Mouse (Mus musculus): ENCODE results near the gene Ccnd2. TPM values are rescaled to one million over a fixed set of nuclear protein-coding genes. Genes with fewer than 3 reads are reported as not detected.

Ccnd2 gene
- polyA plus RNA-seq, 1 experiment from 2014 or later: 46.1 TPM

GRCm38 (mm10) chr6:127142154-127143123 is 9.6 kb downstream of the Ccnd2 start:
- Histone ChIP-seq H3K27me3 (ENCODE audit: control insufficient read depth, insufficient read depth, low read depth, low read length) (no peaks in the 10 kb centered on the region), H3K36me3 (ENCODE audit: control insufficient read depth, insufficient read depth) (no peaks in the 10 kb centered on the region), H3K4me1 (ENCODE audit: control insufficient read depth, low read depth, low read length) (peaks cover 13% of the 10 kb centered on the region; the same call in 1 of the 2 replicates), H3K4me3 (ENCODE audit: low read depth, low read length) (no peak overlapping the region; the same call in 1 of the 2 replicates), H3K9ac (ENCODE audit: low read depth, low read length) (no peak overlapping the region), H3K4me2 (ENCODE audit: low read depth, low read length) (peak overlapping the region; percentile 19; the same call in 1 of the 2 replicates), H3K27ac (ENCODE audit: low read length) (no peak overlapping the region), H3K9me3 (replicated peaks; ENCODE audit: control insufficient read depth, low read length) (no peaks in the 10 kb centered on the region)
- 11% methylated on average over 9 of the region's 10 CpGs for WGBS (ENCODE audit: insufficient replicate concordance)
- peak; percentile 56 for ATAC-seq (ENCODE audit: low read depth)

GRCm38 (mm10) chr6:127138962-127139361 is 13.0 kb downstream of the Ccnd2 start:
- 79% methylated on average over 11 of the region's 11 CpGs for WGBS (ENCODE audit: insufficient replicate concordance)
- H3K4me2 ChIP-seq (ENCODE audit: low read depth, low read length): no peak overlapping the region
- no peak overlapping the region for H3K9ac ChIP-seq (ENCODE audit: low read depth, low read length)
- no peaks in the 10 kb centered on the region for H3K9me3 ChIP-seq (replicated peaks; ENCODE audit: control insufficient read depth, low read length)
- no peak overlapping the region for H3K4me3 ChIP-seq (ENCODE audit: low read depth, low read length)
- H3K27me3 ChIP-seq (ENCODE audit: control insufficient read depth, insufficient read depth, low read depth, low read length): no peaks in the 10 kb centered on the region
- no peak for ATAC-seq (ENCODE audit: low read depth)
- H3K27ac ChIP-seq (ENCODE audit: low read length): no peak overlapping the region
- H3K36me3 ChIP-seq (ENCODE audit: control insufficient read depth, insufficient read depth): no peaks in the 10 kb centered on the region
- H3K4me1 ChIP-seq (ENCODE audit: control insufficient read depth, low read depth, low read length): peaks cover 5% of the 10 kb centered on the region; the same call in 1 of the 2 replicates

GRCm38 (mm10) chr6:127133433-127134245 is 18.4 kb downstream of the Ccnd2 start:
- Histone ChIP-seq H3K4me2 (ENCODE audit: low read depth, low read length) (no peak overlapping the region), H3K36me3 (ENCODE audit: control insufficient read depth, insufficient read depth) (no peaks in the 10 kb centered on the region), H3K9me3 (replicated peaks; ENCODE audit: control insufficient read depth, low read length) (no peaks in the 10 kb centered on the region), H3K9ac (ENCODE audit: low read depth, low read length) (no peak overlapping the region), H3K4me1 (ENCODE audit: control insufficient read depth, low read depth, low read length) (no peaks in the 10 kb centered on the region), H3K27ac (ENCODE audit: low read length) (no peak overlapping the region), H3K27me3 (ENCODE audit: control insufficient read depth, insufficient read depth, low read depth, low read length) (no peaks in the 10 kb centered on the region), H3K4me3 (ENCODE audit: low read depth, low read length) (no peak overlapping the region)
- 70% methylated on average over 16 of the region's 16 CpGs for WGBS (ENCODE audit: insufficient replicate concordance)
- ATAC-seq (ENCODE audit: low read depth): no peak

- no peak for ATAC-seq (ENCODE audit: low read depth)
- Histone ChIP-seq H3K27ac (ENCODE audit: low read length) (no peak overlapping the region), H3K36me3 (ENCODE audit: control insufficient read depth, insufficient read depth) (no peaks in the 10 kb centered on the region), H3K27me3 (ENCODE audit: control insufficient read depth, insufficient read depth, low read depth, low read length) (no peaks in the 10 kb centered on the region), H3K4me3 (ENCODE audit: low read depth, low read length) (no peak overlapping the region), H3K9me3 (replicated peaks; ENCODE audit: control insufficient read depth, low read length) (no peaks in the 10 kb centered on the region), H3K4me2 (ENCODE audit: low read depth, low read length) (no peak overlapping the region), H3K9ac (ENCODE audit: low read depth, low read length) (no peak overlapping the region), H3K4me1 (ENCODE audit: control insufficient read depth, low read depth, low read length) (no peaks in the 10 kb centered on the region)
- 61% methylated on average over 3 of the region's 3 CpGs for WGBS (ENCODE audit: insufficient replicate concordance)
Observed at GRCm38 (mm10) chr6:127132719-127133118, 19.3 kb downstream of the Ccnd2 start.

GRCm38 (mm10) chr6:127131946-127132345 is 20.0 kb downstream of the Ccnd2 start:
- no peaks in the 10 kb centered on the region for H3K9me3 ChIP-seq (replicated peaks; ENCODE audit: control insufficient read depth, low read length)

GRCm38 (mm10) chr6:127130377-127130776 is 21.6 kb downstream of the Ccnd2 start:
- H3K27me3 ChIP-seq (ENCODE audit: control insufficient read depth, insufficient read depth, low read depth, low read length): no peaks in the 10 kb centered on the region
- H3K36me3 ChIP-seq (ENCODE audit: control insufficient read depth, insufficient read depth): no peaks in the 10 kb centered on the region
- no peak overlapping the region for H3K4me2 ChIP-seq (ENCODE audit: low read depth, low read length)
- H3K9me3 ChIP-seq (replicated peaks; ENCODE audit: control insufficient read depth, low read length): no peaks in the 10 kb centered on the region
- H3K27ac ChIP-seq (ENCODE audit: low read length): no peak overlapping the region
- no peaks in the 10 kb centered on the region for H3K4me1 ChIP-seq (ENCODE audit: control insufficient read depth, low read depth, low read length)
- no peak overlapping the region for H3K4me3 ChIP-seq (ENCODE audit: low read depth, low read length)
- no peak overlapping the region for H3K9ac ChIP-seq (ENCODE audit: low read depth, low read length)
- no peak for ATAC-seq (ENCODE audit: low read depth)
- 84% methylated on average over 13 of the region's 13 CpGs for WGBS (ENCODE audit: insufficient replicate concordance)

More at GRCm38 (mm10) chr6:127131946-127132345, 20.0 kb downstream of the Ccnd2 start:
- ATAC-seq (ENCODE audit: low read depth): no peak
- Histone ChIP-seq H3K4me1 (ENCODE audit: control insufficient read depth, low read depth, low read length) (no peaks in the 10 kb centered on the region), H3K36me3 (ENCODE audit: control insufficient read depth, insufficient read depth) (no peaks in the 10 kb centered on the region), H3K27ac (ENCODE audit: low read length) (no peak overlapping the region), H3K27me3 (ENCODE audit: control insufficient read depth, insufficient read depth, low read depth, low read length) (no peaks in the 10 kb centered on the region), H3K4me2 (ENCODE audit: low read depth, low read length) (no peak overlapping the region), H3K4me3 (ENCODE audit: low read depth, low read length) (no peak overlapping the region), H3K9ac (ENCODE audit: low read depth, low read length) (no peak overlapping the region)
- 64% methylated on average over 3 of the region's 3 CpGs for WGBS (ENCODE audit: insufficient replicate concordance)

- H3K27me3 ChIP-seq (ENCODE audit: control insufficient read depth, insufficient read depth, low read depth, low read length): no peaks in the 10 kb centered on the region
- H3K4me3 ChIP-seq (ENCODE audit: low read depth, low read length): no peak overlapping the region
- 80% methylated on average over 14 of the region's 14 CpGs for WGBS (ENCODE audit: insufficient replicate concordance)
- no peaks in the 10 kb centered on the region for H3K4me1 ChIP-seq (ENCODE audit: control insufficient read depth, low read depth, low read length)
- no peaks in the 10 kb centered on the region for H3K9me3 ChIP-seq (replicated peaks; ENCODE audit: control insufficient read depth, low read length)
- no peaks in the 10 kb centered on the region for H3K36me3 ChIP-seq (ENCODE audit: control insufficient read depth, insufficient read depth)
- no peak overlapping the region for H3K9ac ChIP-seq (ENCODE audit: low read depth, low read length)
- no peak overlapping the region for H3K4me2 ChIP-seq (ENCODE audit: low read depth, low read length)
- ATAC-seq (ENCODE audit: low read depth): no peak
- no peak overlapping the region for H3K27ac ChIP-seq (ENCODE audit: low read length)
Observed at GRCm38 (mm10) chr6:127129659-127130058, 22.3 kb downstream of the Ccnd2 start.

- WGBS (ENCODE audit: insufficient replicate concordance): 61% methylated on average over 7 of the region's 7 CpGs
- Histone ChIP-seq H3K4me1 (ENCODE audit: control insufficient read depth, low read depth, low read length) (no peaks in the 10 kb centered on the region), H3K27me3 (ENCODE audit: control insufficient read depth, insufficient read depth, low read depth, low read length) (no peaks in the 10 kb centered on the region), H3K4me2 (ENCODE audit: low read depth, low read length) (no peak overlapping the region), H3K4me3 (ENCODE audit: low read depth, low read length) (no peak overlapping the region), H3K27ac (ENCODE audit: low read length) (no peak overlapping the region), H3K9me3 (replicated peaks; ENCODE audit: control insufficient read depth, low read length) (no peaks in the 10 kb centered on the region), H3K36me3 (ENCODE audit: control insufficient read depth, insufficient read depth) (no peaks in the 10 kb centered on the region), H3K9ac (ENCODE audit: low read depth, low read length) (no peak overlapping the region)
- no peak for ATAC-seq (ENCODE audit: low read depth)
Observed at GRCm38 (mm10) chr6:127123506-127123905, 28.5 kb downstream of the Ccnd2 start.
